Mouse (Mus musculus): ENCODE results near the gene Map2.

Map2 gene

GRCm38 (mm10) chr1:66292121-66292881 is 117.2 kb downstream of the Map2 start:
- DNase-seq (ENCODE audit: low read depth), result no peak

GRCm38 (mm10) chr1:66299376-66299775 is 124.3 kb downstream of the Map2 start:
- no peak for DNase-seq (ENCODE audit: low read depth)

- no peak for DNase-seq (ENCODE audit: low read depth)
Measured at GRCm38 (mm10) chr1:66320378-66321135, 145.5 kb downstream of the Map2 start.

GRCm38 (mm10) chr1:66321136-66321502 is 146.0 kb downstream of the Map2 start:
- no peak for DNase-seq (ENCODE audit: low read depth)

- DNase-seq (ENCODE audit: low read depth), result no peak
Measured at GRCm38 (mm10) chr1:66321631-66322142, 146.6 kb downstream of the Map2 start.

GRCm38 (mm10) chr1:66323461-66323860 is 148.4 kb downstream of the Map2 start:
- DNase-seq (ENCODE audit: low read depth), result no peak

- no peak for DNase-seq (ENCODE audit: low read depth)
Measured at GRCm38 (mm10) chr1:66324951-66325350, 149.9 kb downstream of the Map2 start.

GRCm38 (mm10) chr1:66328996-66329395 is 153.9 kb downstream of the Map2 start:
- no peak for DNase-seq (ENCODE audit: low read depth)

GRCm38 (mm10) chr1:66329534-66329933 is 154.5 kb downstream of the Map2 start:
- DNase-seq (ENCODE audit: low read depth), result no peak

- no peak for DNase-seq (ENCODE audit: low read depth)
Measured at GRCm38 (mm10) chr1:66335724-66336284, 160.7 kb downstream of the Map2 start.

GRCm38 (mm10) chr1:66339213-66339612 is 164.1 kb downstream of the Map2 start:
- no peak for DNase-seq (ENCODE audit: low read depth)

GRCm38 (mm10) chr1:66348404-66349165 is 173.5 kb downstream of the Map2 start:
- DNase-seq (ENCODE audit: low read depth), result no peak

GRCm38 (mm10) chr1:66349166-66349835 is 174.2 kb downstream of the Map2 start:
- no peak for DNase-seq (ENCODE audit: low read depth)

GRCm38 (mm10) chr1:66351366-66351765 is 176.3 kb downstream of the Map2 start:
- DNase-seq (ENCODE audit: low read depth), result no peak

GRCm38 (mm10) chr1:66361799-66362198 is 186.7 kb downstream of the Map2 start:
- no peak for DNase-seq (ENCODE audit: low read depth)

GRCm38 (mm10) chr1:66363285-66363684 is 188.2 kb downstream of the Map2 start:
- DNase-seq (ENCODE audit: low read depth), result no peak

- DNase-seq (ENCODE audit: low read depth), result no peak
Measured at GRCm38 (mm10) chr1:66364386-66364785, 189.3 kb downstream of the Map2 start.

- no peak for DNase-seq (ENCODE audit: low read depth)
Measured at GRCm38 (mm10) chr1:66365600-66365999, 190.5 kb downstream of the Map2 start.

GRCm38 (mm10) chr1:66369486-66369885 is 194.4 kb downstream of the Map2 start:
- DNase-seq (ENCODE audit: low read depth), result no peak

- DNase-seq (ENCODE audit: low read depth), result no peak
Measured at GRCm38 (mm10) chr1:66371371-66371770, 196.3 kb downstream of the Map2 start.

GRCm38 (mm10) chr1:66386321-66386720 is 211.2 kb downstream of the Map2 start:
- no peak for DNase-seq (ENCODE audit: low read depth)

Measured in 416B (cell line).